Mouse (Mus musculus) limb, embryonic 14.5 days (tissue): Measurements from ENCODE around the gene H1f0. TPM values are rescaled to one million over a fixed set of nuclear protein-coding genes. Genes with fewer than 3 reads are reported as not detected.

ENCODE experiments used
- ATAC-seq: fragments of 200-750 bp; cut with Nextera tagmentation; 2 replicates; pipeline ENCODE4 v1.8.0; 2017; ENCODE audit warnings: low read depth, moderate number of reproducible peaks, moderate TSS enrichment; ENCODE audit not compliant: low FRiP score
- DNase-seq: peaks from one replicate; pipeline ENCODE4 v3.0.0-alpha.2; 2015; ENCODE audit warnings: low spot score
- H3K27ac ChIP-seq: fragments of 300-500 bp; sonication (generic); replicated peaks from 2 replicates; pipeline ENCODE4 v1.5.1; 2014; ENCODE audit warnings: low read depth, mild to moderate bottlenecking, low read length, moderate library complexity, mixed read lengths
- H3K27me3 ChIP-seq: fragments of 300-500 bp; sonication (generic); 2 replicates; pipeline ENCODE4 v1.6.1; 2014; ENCODE audit warnings: low read length, mixed read lengths; ENCODE audit not compliant: control insufficient read depth, insufficient read depth
- H3K36me3 ChIP-seq: fragments of 300-500 bp; sonication (generic); 2 replicates; pipeline ENCODE4 v1.6.1; 2014; ENCODE audit warnings: mild to moderate bottlenecking, low read length, moderate library complexity, mixed read lengths; ENCODE audit not compliant: control insufficient read depth, insufficient read depth
- H3K4me1 ChIP-seq: fragments of 300-500 bp; sonication (generic); 2 replicates; pipeline ENCODE4 v1.6.1; 2014; ENCODE audit warnings: antibody characterized with exemption, low read length, mixed read lengths; ENCODE audit not compliant: control insufficient read depth, insufficient read depth
- H3K4me2 ChIP-seq: fragments of 300-500 bp; sonication (generic); replicated peaks from 2 replicates; pipeline ENCODE4 v1.6.1; 2014; ENCODE audit warnings: low read depth, mild to moderate bottlenecking, low read length, moderate library complexity; ENCODE audit not compliant: severe bottlenecking
- H3K4me3 ChIP-seq: fragments of 300-500 bp; sonication (generic); replicated peaks from 2 replicates; pipeline ENCODE4 v1.5.1; 2014; ENCODE audit warnings: low read length
- H3K9ac ChIP-seq: fragments of 300-500 bp; sonication (generic); 2 replicates; pipeline ENCODE4 v1.6.1; 2014; ENCODE audit warnings: mild to moderate bottlenecking, low read depth, low read length, moderate library complexity; ENCODE audit not compliant: severe bottlenecking
- H3K9me3 ChIP-seq: fragments of 300-500 bp; sonication (generic); 2 replicates; pipeline ENCODE4 v1.6.1; 2016; ENCODE audit warnings: low read length; ENCODE audit not compliant: control insufficient read depth
- POLR2A ChIP-seq: fragments of 200-500 bp; IDR thresholded peaks from 2 replicates; pipeline ENCODE4 v1.8.0; 2012; ENCODE audit warnings: inconsistent platforms, mild to moderate bottlenecking, moderate library complexity, borderline replicate concordance; ENCODE audit not compliant: insufficient read depth, insufficient read length; ENCODE audit errors: extremely low read depth
- WGBS: fragments of 180-500 bp; shearing (Covaris S2); extraction: QIAGEN DNeasy Blood & Tissue Kit; methylation state at CpG from one replicate; pipeline ENCODE4 v1.1.7; 2014; 5-methylcytosine and 5-hydroxymethylcytosine counted together
- polyA plus RNA-seq, 2 experiments: library from polyadenylated mRNA; depleted of rRNA in 1 of 2; stranded (reverse) in 1 of 2; unstranded in 1 of 2; fragments of >200 nt; fragmentation: Nextera tagmentation in 1 of 2; extraction: Ambion mirVana in 1 of 2; gene quantifications; 2 replicates each; pipeline versions ENCODE4 v1.2.1 to v1.2.3; 2012 to 2014

The H1f0 gene
- polyA plus RNA-seq, 2 experiments: 250 to 433 TPM

GRCm38 (mm10) chr15:79038853-79039252 lies 10.6 kb downstream of the H1f0 start:
- peaks cover 18% of the 10 kb centered on the region for H3K4me1 ChIP-seq
- 25% methylated on average over 7 of the region's 7 CpGs for WGBS
- H3K4me3 ChIP-seq: no peak overlapping the region
- ATAC-seq: no peak
- H3K27ac ChIP-seq: no peak overlapping the region
- H3K9ac ChIP-seq: no peak overlapping the region
- peaks cover 30% of the 10 kb centered on the region for H3K27me3 ChIP-seq
- peaks cover 14% of the 10 kb centered on the region; the same call in 1 of the 2 replicates for H3K36me3 ChIP-seq
- TF ChIP-seq POLR2A: no peak
- no peaks in the 10 kb centered on the region for H3K9me3 ChIP-seq
- DNase-seq: peak; percentile 63
- no peak overlapping the region for H3K4me2 ChIP-seq

DNA sequence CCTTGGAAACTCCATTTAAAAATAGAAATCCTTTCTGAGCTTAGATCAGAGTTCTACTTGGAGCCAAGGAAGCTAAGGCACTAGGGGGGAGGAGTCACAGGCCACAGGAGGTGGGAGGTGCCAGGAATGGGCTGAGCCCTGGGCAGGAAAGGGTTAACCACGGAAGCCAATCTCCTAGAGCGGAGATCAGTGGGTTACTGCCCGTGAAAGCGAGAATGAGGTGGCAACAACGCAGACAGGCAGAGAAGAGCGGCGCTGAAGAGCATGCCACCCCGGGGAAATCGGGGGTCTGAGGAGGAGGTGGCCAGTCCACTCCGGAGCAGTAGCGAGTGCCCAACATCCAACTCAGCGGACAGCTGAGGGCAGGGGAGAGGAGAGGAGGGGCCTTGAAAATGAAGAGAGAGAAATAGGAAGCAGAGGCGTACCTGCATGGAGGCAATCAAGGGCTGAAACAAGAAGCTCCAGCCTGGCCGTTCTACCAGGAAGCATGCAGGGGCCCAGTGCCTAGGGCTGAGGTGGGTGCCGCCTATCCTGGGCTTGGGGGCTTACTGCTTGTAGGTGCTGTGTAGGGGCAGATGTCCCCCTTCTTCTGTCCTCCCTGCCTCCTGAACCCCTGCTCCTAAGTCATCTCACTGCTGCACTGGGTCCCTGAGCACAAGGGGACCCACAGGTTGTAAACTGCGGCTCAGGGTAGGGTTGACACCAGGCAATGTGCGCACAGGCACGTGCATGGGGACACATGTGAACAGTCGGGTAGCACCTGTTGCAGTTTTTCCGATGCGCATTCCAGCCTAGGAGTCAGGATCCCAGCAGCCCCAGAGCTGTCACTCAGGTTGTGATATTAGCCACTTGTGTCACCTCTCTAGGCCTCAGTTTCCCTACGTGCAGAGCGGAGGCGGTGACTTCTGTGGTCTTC lies 12.5 kb downstream of the H1f0 start:
- no peak for DNase-seq
- H3K9me3 ChIP-seq: no peaks in the 10 kb centered on the region
- no peak overlapping the region for H3K27ac ChIP-seq
- H3K9ac ChIP-seq: peak overlapping the region; percentile 18
- H3K4me2 ChIP-seq: peak overlapping the region; percentile 53
- H3K36me3 ChIP-seq: peaks cover 14% of the 10 kb centered on the region; the same call in 1 of the 2 replicates
- WGBS: 20% methylated on average over 24 of the region's 24 CpGs
- peak overlapping the region; percentile 23 for H3K4me3 ChIP-seq
- H3K4me1 ChIP-seq: peaks cover 18% of the 10 kb centered on the region
- peaks cover 30% of the 10 kb centered on the region for H3K27me3 ChIP-seq
- no peak for ATAC-seq
- no peak for TF ChIP-seq POLR2A

GRCm38 (mm10) chr15:79041585-79041984 lies 13.3 kb downstream of the H1f0 start, which contains the start of gene Galr3:
TSS of gene Galr3 (plus strand) at chr15:79041885.
- H3K9ac ChIP-seq: peak within 1 kb of the TSS; percentile 54
- TF ChIP-seq POLR2A: no peak
- peaks cover 30% of the 10 kb centered on the region for H3K27me3 ChIP-seq
- peaks cover 18% of the 10 kb centered on the region for H3K4me1 ChIP-seq
- peaks cover 9% of the 10 kb centered on the region; the same call in 1 of the 2 replicates for H3K36me3 ChIP-seq
- H3K9me3 ChIP-seq: no peaks in the 10 kb centered on the region
- H3K27ac ChIP-seq: no peak within 1 kb of the TSS
- WGBS: 62% methylated on average over 6 of the region's 6 CpGs
- DNase-seq: no peak
- H3K4me2 ChIP-seq: peak within 1 kb of the TSS; percentile 98
- H3K4me3 ChIP-seq: peak within 1 kb of the TSS; percentile 56
- no peak for ATAC-seq

DNA sequence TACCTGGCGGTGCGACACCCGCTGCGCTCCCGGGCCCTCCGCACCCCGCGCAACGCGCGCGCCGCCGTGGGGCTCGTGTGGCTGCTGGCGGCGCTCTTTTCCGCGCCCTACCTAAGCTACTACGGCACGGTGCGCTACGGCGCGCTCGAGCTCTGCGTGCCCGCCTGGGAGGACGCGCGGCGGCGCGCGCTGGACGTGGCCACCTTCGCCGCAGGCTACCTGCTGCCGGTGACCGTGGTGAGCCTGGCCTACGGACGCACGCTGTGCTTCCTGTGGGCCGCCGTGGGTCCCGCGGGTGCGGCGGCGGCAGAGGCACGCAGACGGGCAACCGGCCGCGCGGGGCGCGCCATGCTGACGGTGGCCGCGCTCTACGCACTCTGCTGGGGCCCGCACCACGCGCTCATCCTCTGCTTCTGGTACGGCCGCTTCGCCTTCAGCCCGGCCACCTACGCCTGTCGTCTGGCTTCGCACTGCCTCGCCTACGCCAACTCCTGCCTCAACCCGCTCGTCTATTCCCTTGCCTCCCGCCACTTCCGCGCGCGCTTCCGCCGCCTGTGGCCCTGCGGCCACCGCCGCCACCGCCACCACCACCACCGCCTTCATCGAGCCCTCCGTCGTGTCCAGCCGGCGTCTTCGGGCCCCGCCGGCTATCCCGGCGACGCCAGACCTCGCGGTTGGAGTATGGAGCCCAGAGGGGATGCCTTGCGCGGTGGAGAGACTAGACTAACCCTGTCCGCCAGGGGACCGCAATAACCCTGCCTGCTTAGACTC lies 14.7 kb downstream of the H1f0 start:
- Histone ChIP-seq H3K27me3 (peaks cover 30% of the 10 kb centered on the region), H3K4me1 (peaks cover 16% of the 10 kb centered on the region), H3K9ac (peak overlapping the region; percentile 54), H3K36me3 (no peaks in the 10 kb centered on the region), H3K27ac (no peak overlapping the region), H3K9me3 (no peaks in the 10 kb centered on the region), H3K4me3 (peak overlapping the region; percentile 56), H3K4me2 (peak overlapping the region; percentile 98)
- no peak for TF ChIP-seq POLR2A
- no peak for DNase-seq
- no peak for ATAC-seq
- WGBS: 1% methylated on average over 65 of the region's 105 CpGs

GRCm38 (mm10) chr15:79044837-79045236 lies 16.6 kb downstream of the H1f0 start:
- Histone ChIP-seq H3K27ac (no peak overlapping the region), H3K4me3 (no peak overlapping the region), H3K4me1 (peaks cover 14% of the 10 kb centered on the region), H3K36me3 (no peaks in the 10 kb centered on the region), H3K9ac (no peak overlapping the region), H3K4me2 (no peak overlapping the region), H3K9me3 (no peaks in the 10 kb centered on the region), H3K27me3 (peaks cover 30% of the 10 kb centered on the region)
- TF ChIP-seq POLR2A: no peak
- 6% methylated on average over 4 of the region's 4 CpGs for WGBS
- ATAC-seq (no peak), DNase-seq (no peak)
